In the genomic region with DNA sequence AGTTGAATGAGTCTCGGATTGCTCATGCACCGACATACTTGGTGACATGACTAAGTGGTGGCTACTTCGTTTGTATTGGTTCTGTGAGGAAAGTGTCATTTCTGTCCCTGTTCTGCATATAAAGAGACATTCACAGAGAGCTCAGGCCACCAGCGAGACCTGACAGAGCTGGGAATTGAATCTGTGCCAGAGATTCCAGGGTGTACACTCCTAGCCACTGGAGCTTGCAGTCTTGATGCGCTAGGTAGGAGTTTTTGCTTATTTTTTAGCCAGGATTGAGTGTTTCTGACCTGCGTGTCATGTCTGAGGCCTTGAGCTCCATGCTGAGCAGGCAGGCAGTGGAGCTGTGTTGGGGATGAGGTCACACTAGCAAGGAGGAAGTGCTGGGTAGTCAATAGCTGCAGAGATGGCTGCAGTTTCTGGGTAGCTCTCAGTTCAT, we compare ENCODE assay signal across 7 mouse cellular contexts. TPM values are rescaled to one million over a fixed set of nuclear protein-coding genes. Genes with fewer than 3 reads are reported as not detected.
DNase-seq lines count a peak whose midpoint lies in the region; ATAC-seq lines count a peak whose summit lies in the region.

No protein-coding gene starts in this region.

- no peak for DNase-seq in midbrain, embryonic 14.5 days
- peak; percentile 55 for DNase-seq in cerebellum, adult 8-10 months
- DNase-seq in layer of hippocampus, postnatal 10 days (ENCODE audit: low spot score in 2 of 2), result no peak
- no peak for DNase-seq in spleen, adult 12 weeks (ENCODE audit: low spot score)

- no peak for ATAC-seq in midbrain, embryonic 14.5 days (ENCODE audit: low FRiP score, low TSS enrichment)
- ATAC-seq in midbrain, embryonic 16.5 days, result no peak
- peak; percentile 20; the same call in 1 of the 2 replicates for ATAC-seq in hindbrain, embryonic 15.5 days (ENCODE audit: low FRiP score, low read depth)

- H3K9ac ChIP-seq in midbrain, embryonic 14.5 days (replicated peaks; ENCODE audit: low read length), result no peak overlapping the region
- no peak overlapping the region for H3K9ac ChIP-seq in midbrain, embryonic 16.5 days (ENCODE audit: low read depth, low read length)
- no peak overlapping the region for H3K9ac ChIP-seq in hindbrain, embryonic 15.5 days

- H3K27ac ChIP-seq in midbrain, embryonic 14.5 days (replicated peaks; ENCODE audit: low read depth, low read length), result 0 out of 2 replicates have a peak overlapping the region, but pooled peaks have one; percentile 1
- H3K27ac ChIP-seq in midbrain, embryonic 16.5 days (ENCODE audit: low read length), result no peak overlapping the region
- peak overlapping the region; percentile 63 for H3K27ac ChIP-seq in hindbrain, embryonic 15.5 days (replicated peaks)
- peak overlapping the region; percentile 84 for H3K27ac ChIP-seq in macrophage

- 0 out of 2 replicates have a peak, but pooled peaks cover 10% of the 10 kb centered on the region for H3K4me1 ChIP-seq in midbrain, embryonic 14.5 days (ENCODE audit: control insufficient read depth, insufficient read depth, low read length)
- H3K4me1 ChIP-seq in midbrain, embryonic 16.5 days (ENCODE audit: control insufficient read depth, insufficient read depth, low read length), result peaks cover 10% of the 10 kb centered on the region; the same call in 1 of the 2 replicates
- peaks cover 22% of the 10 kb centered on the region for H3K4me1 ChIP-seq in hindbrain, embryonic 15.5 days (replicated peaks)

- H3K4me3 ChIP-seq in midbrain, embryonic 14.5 days (replicated peaks; ENCODE audit: low read depth, low read length), result no peak overlapping the region
- H3K4me3 ChIP-seq in midbrain, embryonic 16.5 days (ENCODE audit: low read depth, low read length), result no peak overlapping the region
- no peak overlapping the region for H3K4me3 ChIP-seq in hindbrain, embryonic 15.5 days
- no peak overlapping the region for H3K4me3 ChIP-seq in macrophage (ENCODE audit: inconsistent target)

- H3K9me3 ChIP-seq in midbrain, embryonic 14.5 days (ENCODE audit: control insufficient read depth, low read length), result no peaks in the 10 kb centered on the region
- H3K9me3 ChIP-seq in midbrain, embryonic 16.5 days (replicated peaks; ENCODE audit: control insufficient read depth, low read length, poor library complexity, severe bottlenecking), result no peaks in the 10 kb centered on the region
- H3K9me3 ChIP-seq in hindbrain, embryonic 15.5 days, result no peaks in the 10 kb centered on the region

- no peaks in the 10 kb centered on the region for H3K27me3 ChIP-seq in midbrain, embryonic 14.5 days (ENCODE audit: control insufficient read depth, insufficient read depth, low read length)
- H3K27me3 ChIP-seq in midbrain, embryonic 16.5 days (ENCODE audit: control insufficient read depth, insufficient read depth, low read depth, low read length), result no peaks in the 10 kb centered on the region
- no peaks in the 10 kb centered on the region for H3K27me3 ChIP-seq in hindbrain, embryonic 15.5 days

- WGBS in midbrain, embryonic 14.5 days, result 67% methylated on average over 6 of the region's 6 CpGs
- WGBS in midbrain, embryonic 16.5 days, result 54% methylated on average over 6 of the region's 6 CpGs
- 48% methylated on average over 6 of the region's 6 CpGs for WGBS in hindbrain, embryonic 15.5 days
- 71% methylated on average over 6 of the region's 6 CpGs for WGBS in macrophage (ENCODE audit: missing documents)

- H3K79me2 ChIP-seq in macrophage (ENCODE audit: inconsistent target), result peaks cover 21% of the 10 kb centered on the region; the same call in 1 of the 2 replicates

- no peaks in the 10 kb centered on the region for H3K36me3 ChIP-seq in midbrain, embryonic 14.5 days (ENCODE audit: control insufficient read depth, insufficient read depth, low read length)
- H3K36me3 ChIP-seq in midbrain, embryonic 16.5 days (ENCODE audit: control insufficient read depth, insufficient read depth, low read length), result no peaks in the 10 kb centered on the region
- H3K36me3 ChIP-seq in hindbrain, embryonic 15.5 days, result no peaks in the 10 kb centered on the region
- no peaks in the 10 kb centered on the region for H3K36me3 ChIP-seq in macrophage (ENCODE audit: inconsistent target)

- no peak overlapping the region for H3K4me2 ChIP-seq in midbrain, embryonic 14.5 days (ENCODE audit: low read length)
- no peak overlapping the region for H3K4me2 ChIP-seq in midbrain, embryonic 16.5 days (ENCODE audit: low read length)
- no peak overlapping the region for H3K4me2 ChIP-seq in hindbrain, embryonic 15.5 days

RNA-seq across cellular contexts. Expression of a gene that starts 41.8 kb away (rescaled TPM):
- polyA plus RNA-seq in midbrain, embryonic 14.5 days (2014; fragmentation: Nextera tagmentation; extraction: Ambion mirVana), result 5.8 and 9.6 TPM in 2 replicates
- 10.3 and 10.7 TPM in 2 replicates for polyA plus RNA-seq in midbrain, embryonic 16.5 days (2015; fragmentation: Nextera tagmentation; extraction: Ambion mirVana)
- 11.4 and 11.5 TPM in 2 replicates for polyA plus RNA-seq in hindbrain, embryonic 15.5 days (2015; fragmentation: Nextera tagmentation; extraction: Ambion mirVana)
- total RNA-seq in macrophage (2018; cell fraction: chromatin; rRNA removed), result 100 to 1,000 TPM in 25 of 26 experiments, 10 to 100 TPM in 1; 97.8 to 182 (median 140) TPM
- 10 to 100 TPM; 22.5 to 51.4 (median 33.4) TPM for total RNA-seq in macrophage (2018; cell fraction: cytosol; rRNA removed)
- total RNA-seq in macrophage (2018; cell fraction: nucleus; rRNA removed), result 100 to 1,000 TPM in 8 of 26 experiments, 10 to 100 TPM in 18; 56.1 to 158 (median 91.5) TPM
- polyA plus RNA-seq in macrophage (2018), result 10.4 to 15.7 TPM (median 15.6 TPM) in 3 replicates
- 10 to 100 TPM; 10.9 to 11.2 TPM for total RNA-seq in layer of hippocampus, postnatal 10 days (2021)
